Mouse (Mus musculus) heart, embryonic 12.5 days (tissue): ENCODE results near the gene Lpar4. TPM values are rescaled to one million over a fixed set of nuclear protein-coding genes. Genes with fewer than 3 reads are reported as not detected.

Experiments
- ATAC-seq: fragments of 200-750 bp; cut with Nextera tagmentation; 2 replicates; pipeline ENCODE4 v1.8.0; 2017; ENCODE audit warnings: moderate TSS enrichment, moderate library complexity; ENCODE audit not compliant: insufficient number of reproducible peaks, low FRiP score
- H3K27ac ChIP-seq: fragments of 300-500 bp; sonication (generic); 2 replicates; pipeline ENCODE4 v1.5.1; 2016; ENCODE audit warnings: mild to moderate bottlenecking, moderate library complexity; ENCODE audit not compliant: poor library complexity, severe bottlenecking
- H3K27me3 ChIP-seq: fragments of 300-500 bp; sonication (generic); replicated peaks from 2 replicates; pipeline ENCODE4 v1.6.1; 2016; ENCODE audit warnings: mild to moderate bottlenecking, moderate library complexity
- H3K36me3 ChIP-seq: fragments of 300-500 bp; sonication (generic); 2 replicates; pipeline ENCODE4 v1.6.1; 2016; ENCODE audit warnings: mild to moderate bottlenecking, moderate library complexity
- H3K4me1 ChIP-seq: fragments of 300-500 bp; sonication (generic); replicated peaks from 2 replicates; pipeline ENCODE4 v1.6.1; 2016; ENCODE audit warnings: mild to moderate bottlenecking
- H3K4me2 ChIP-seq: fragments of 300-500 bp; sonication (generic); 2 replicates; pipeline ENCODE4 v1.6.1; 2016; ENCODE audit warnings: mild to moderate bottlenecking, moderate library complexity
- H3K4me3 ChIP-seq: fragments of 300-500 bp; sonication (generic); 2 replicates; pipeline ENCODE4 v1.5.1; 2016; ENCODE audit warnings: mild to moderate bottlenecking
- H3K9ac ChIP-seq: fragments of 300-500 bp; sonication (generic); 2 replicates; pipeline ENCODE4 v1.6.1; 2016; ENCODE audit warnings: mild to moderate bottlenecking, moderate library complexity
- H3K9me3 ChIP-seq: fragments of 300-500 bp; sonication (generic); replicated peaks from 2 replicates; pipeline ENCODE4 v1.6.1; 2016; ENCODE audit warnings: mild to moderate bottlenecking, moderate library complexity
- WGBS: fragments of 180-500 bp; shearing (Covaris S2); methylation state at CpG from one replicate; pipeline ENCODE4 v1.1.7; 2016; 5-methylcytosine and 5-hydroxymethylcytosine counted together
- polyA plus RNA-seq: library from polyadenylated mRNA; unstranded; fragments of >200 nt; fragmentation: Nextera tagmentation; extraction: Ambion mirVana; gene quantifications from 2 replicates; pipeline ENCODE4 v1.2.1, GENCODE M21; 2016

Gene Lpar4
- polyA plus RNA-seq, 1 experiment from 2014 or later = 7.1 TPM

GRCm38 (mm10) chrX:106962233-106962632 lies 41.8 kb downstream of the Lpar4 start:
- Histone ChIP-seq H3K9me3 (no peaks in the 10 kb centered on the region), H3K27ac (no peak overlapping the region), H3K27me3 (no peaks in the 10 kb centered on the region), H3K9ac (no peak overlapping the region), H3K4me2 (no peak overlapping the region), H3K4me3 (no peak overlapping the region), H3K4me1 (no peaks in the 10 kb centered on the region; the same call in 1 of the 2 replicates), H3K36me3 (no peaks in the 10 kb centered on the region)
- 38% methylated on average over 2 of the region's 2 CpGs for WGBS
- ATAC-seq = no peak

DNA sequence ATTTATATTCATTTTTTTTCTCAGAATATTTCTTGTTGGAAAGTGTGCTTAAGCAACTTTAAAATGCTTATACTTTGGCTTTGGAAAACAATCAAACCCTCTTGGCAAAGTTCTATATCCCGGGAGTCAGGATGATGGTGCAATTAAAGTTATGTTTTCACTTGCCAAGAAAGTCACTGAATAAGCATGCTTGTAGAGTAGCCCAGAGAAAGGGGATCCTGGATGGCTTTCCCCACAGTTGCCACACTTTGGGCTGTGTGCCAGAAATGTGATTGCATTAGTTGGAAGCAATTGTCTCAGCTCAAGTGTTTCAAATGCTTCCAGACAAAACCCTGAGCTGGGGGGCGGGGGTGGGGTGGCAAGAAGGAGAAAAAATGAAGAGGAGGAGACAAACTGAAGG lies 43.9 kb downstream of the Lpar4 start:
- Histone ChIP-seq H3K36me3 (no peaks in the 10 kb centered on the region), H3K9me3 (no peaks in the 10 kb centered on the region), H3K27me3 (no peaks in the 10 kb centered on the region), H3K4me2 (no peak overlapping the region), H3K4me3 (no peak overlapping the region), H3K9ac (no peak overlapping the region), H3K4me1 (no peaks in the 10 kb centered on the region; the same call in 1 of the 2 replicates), H3K27ac (no peak overlapping the region)
- 60% methylated on average over 2 of the region's 2 CpGs for WGBS
- no peak for ATAC-seq

Other genes with a start within 250 kb of the Lpar4 start
- 3.8 and 3.9 TPM in 2 replicates for gene Rtl3, start 80.0 kb upstream of the Lpar4 start, polyA plus RNA-seq
- gene P2ry10, start 167.9 kb downstream of the Lpar4 start, polyA plus RNA-seq = not detected in 2 replicates
- 0.41 and 1.2 TPM in 2 replicates for gene P2ry10b, start 228.3 kb downstream of the Lpar4 start, polyA plus RNA-seq